Mouse (Mus musculus): ENCODE measurements around the gene Spns3.

DNA sequence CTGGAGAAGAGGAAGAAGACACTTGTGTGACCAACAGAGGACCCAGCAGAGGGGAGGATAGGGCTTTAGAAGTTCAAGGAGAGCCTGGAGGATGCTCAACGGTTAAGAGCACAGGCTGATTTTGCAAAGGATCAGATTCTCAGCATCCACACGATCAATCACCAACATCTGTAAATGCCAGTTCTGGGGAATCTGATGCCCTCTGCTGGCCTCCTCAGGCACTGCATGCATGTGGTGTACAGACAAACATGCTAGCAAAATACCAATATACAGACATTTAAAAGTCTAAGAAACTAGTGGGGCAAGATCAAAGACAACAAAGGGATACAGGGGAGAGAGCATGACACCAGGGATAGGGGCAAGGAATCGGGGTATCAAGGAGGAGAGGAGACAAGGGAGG is 14.8 kb downstream of the Spns3 start:
- TF ChIP-seq CTCF (IDR thresholded peaks at IDR 0.05) = peak; percentile 72
- no peak for TF ChIP-seq POLR2A (IDR thresholded peaks at IDR 0.05; ENCODE audit: insufficient read depth, low read depth, low read length)
- TF ChIP-seq EP300 (IDR thresholded peaks at IDR 0.05; ENCODE audit: insufficient read depth, low read depth, low read length) = no peak
